Mouse (Mus musculus) CD4-positive, CD25-positive, alpha-beta regulatory T cell, adult 2 months (primary cell): Measurements from ENCODE around the gene Sdk1.
"Not testable (repeated sequence)": the region's sequence is repeated elsewhere in the genome, so short reads cannot be mapped to it uniquely, and the experiment has no call there.

ENCODE experiments used
- DNase-seq: peaks from one replicate; pipeline ENCODE4 v3.0.0-alpha.2; 2012; ENCODE audit warnings: low read depth, low spot score

The Sdk1 gene

GRCm38 (mm10) chr5:141633271-141633670 is 392.0 kb downstream of the Sdk1 start:
- DNase-seq: no peak

GRCm38 (mm10) chr5:141636406-141636805 is 395.1 kb downstream of the Sdk1 start:
- no peak for DNase-seq

DNA sequence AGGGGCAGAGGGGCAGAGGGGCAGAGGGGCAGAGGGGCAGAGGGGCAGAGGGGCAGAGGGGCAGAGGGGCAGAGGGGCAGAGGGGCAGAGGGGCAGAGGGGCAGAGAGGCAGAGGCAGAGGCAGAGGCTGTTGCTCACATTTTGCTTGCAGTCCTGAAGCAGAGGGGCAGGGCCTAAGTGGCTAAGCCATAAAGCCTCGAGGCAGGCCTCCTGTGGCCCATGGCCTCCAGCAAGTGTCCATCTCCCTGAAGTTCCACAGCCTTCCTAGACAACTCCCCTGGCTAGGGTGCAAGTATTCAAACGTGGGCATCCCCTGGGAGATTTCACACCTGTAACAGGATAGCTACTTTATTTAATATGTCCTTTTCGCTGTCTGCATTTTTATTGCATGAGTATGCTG is 395.8 kb downstream of the Sdk1 start:
- DNase-seq: not testable (repeated sequence)

- no peak for DNase-seq
Measured at GRCm38 (mm10) chr5:141645671-141646070, 404.4 kb downstream of the Sdk1 start.

DNA sequence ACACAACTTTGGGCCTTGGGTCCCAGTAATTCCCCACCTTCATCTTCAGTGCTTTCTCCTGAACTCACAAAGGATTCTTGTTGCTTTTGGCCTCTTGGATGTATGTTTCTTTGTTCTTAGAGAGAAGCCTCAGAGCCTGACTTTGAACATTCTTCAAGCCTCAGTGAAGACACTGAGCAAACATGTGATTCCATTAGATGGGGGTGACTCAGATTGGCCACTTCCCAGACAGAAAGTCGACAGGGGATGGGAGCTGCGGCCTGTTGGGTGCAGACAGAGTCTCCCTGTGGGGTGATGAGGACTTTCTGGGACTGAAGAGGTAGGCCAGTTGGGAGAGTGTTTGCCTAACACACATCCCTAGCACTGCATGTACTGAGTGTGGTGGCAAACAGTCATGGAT is 405.3 kb downstream of the Sdk1 start:
- DNase-seq: no peak

- DNase-seq: no peak
Measured at GRCm38 (mm10) chr5:141649831-141650375, 408.6 kb downstream of the Sdk1 start.

DNA sequence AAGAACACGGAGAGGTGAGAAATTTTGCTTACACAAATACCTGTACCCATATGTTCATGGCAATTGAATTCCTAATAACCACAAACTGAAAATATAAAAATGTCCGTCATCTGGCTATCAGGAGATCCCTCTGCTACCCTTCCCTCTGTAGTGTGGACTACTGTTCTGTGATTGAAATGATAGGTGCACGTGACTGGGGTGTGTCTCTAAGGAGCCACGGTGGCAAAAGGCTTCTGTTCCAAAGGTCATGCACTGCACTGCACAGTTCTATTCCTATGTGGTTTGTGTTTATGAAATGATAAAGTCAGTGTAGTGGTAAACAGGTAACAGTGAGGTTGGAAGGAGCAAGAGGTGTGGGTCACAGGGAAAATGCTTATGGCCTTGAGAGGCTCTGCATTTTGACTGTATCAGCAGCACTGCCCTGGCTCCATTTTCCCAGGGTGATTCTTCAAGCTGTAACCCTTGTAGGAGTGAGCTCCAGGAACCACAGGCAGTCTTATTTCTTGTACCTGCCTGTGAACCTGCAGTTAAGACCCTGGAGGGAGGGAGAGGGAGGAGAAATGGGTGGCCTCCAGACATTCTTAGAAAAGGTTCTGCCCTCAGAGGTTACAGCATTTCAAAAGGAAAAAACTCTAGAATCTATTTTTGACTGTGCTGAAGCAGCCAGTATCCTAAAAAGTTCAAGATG is 410.5 kb downstream of the Sdk1 start:
- DNase-seq: no peak

DNA sequence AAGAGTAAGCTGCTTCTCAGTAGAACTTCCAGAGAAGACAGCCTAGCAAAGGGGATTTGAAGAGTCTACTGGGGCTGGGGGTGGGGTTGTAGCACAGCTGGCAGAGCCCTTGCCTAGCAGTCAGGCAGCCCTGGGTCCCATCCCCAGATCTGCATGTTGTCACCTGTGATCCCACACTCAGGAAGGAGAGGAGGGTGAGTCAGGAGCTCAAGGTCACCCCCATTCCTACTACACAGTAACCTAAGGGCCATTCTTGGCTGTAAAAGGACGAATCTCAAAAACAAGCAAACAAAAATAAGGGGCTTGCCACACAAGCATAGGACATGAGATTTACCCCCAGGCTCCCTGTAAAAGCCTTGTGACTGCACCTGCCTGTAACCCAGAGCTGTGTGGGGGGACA is 435.1 kb downstream of the Sdk1 start:
- no peak for DNase-seq

- no peak for DNase-seq
Measured at GRCm38 (mm10) chr5:141677034-141677433, 435.7 kb downstream of the Sdk1 start.

DNA sequence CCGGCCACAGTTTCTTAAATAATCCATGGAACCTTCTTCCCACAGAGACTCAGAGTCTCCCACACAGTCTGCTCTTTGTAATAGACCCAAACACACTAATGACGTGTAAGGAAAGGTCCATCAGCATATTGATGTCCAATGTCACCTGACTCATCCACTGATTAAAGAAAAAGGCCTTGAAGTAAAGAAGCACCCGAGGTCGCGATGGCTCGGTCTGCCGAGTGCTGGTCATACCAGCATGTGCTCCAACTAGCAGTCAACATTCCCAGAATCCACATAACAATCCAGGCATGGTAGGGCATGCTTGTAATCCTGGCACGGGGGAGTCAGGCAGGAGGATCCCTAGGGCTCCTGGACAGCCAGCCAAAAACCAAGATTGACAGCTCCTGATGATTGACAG is 436.6 kb downstream of the Sdk1 start:
- no peak for DNase-seq

DNA sequence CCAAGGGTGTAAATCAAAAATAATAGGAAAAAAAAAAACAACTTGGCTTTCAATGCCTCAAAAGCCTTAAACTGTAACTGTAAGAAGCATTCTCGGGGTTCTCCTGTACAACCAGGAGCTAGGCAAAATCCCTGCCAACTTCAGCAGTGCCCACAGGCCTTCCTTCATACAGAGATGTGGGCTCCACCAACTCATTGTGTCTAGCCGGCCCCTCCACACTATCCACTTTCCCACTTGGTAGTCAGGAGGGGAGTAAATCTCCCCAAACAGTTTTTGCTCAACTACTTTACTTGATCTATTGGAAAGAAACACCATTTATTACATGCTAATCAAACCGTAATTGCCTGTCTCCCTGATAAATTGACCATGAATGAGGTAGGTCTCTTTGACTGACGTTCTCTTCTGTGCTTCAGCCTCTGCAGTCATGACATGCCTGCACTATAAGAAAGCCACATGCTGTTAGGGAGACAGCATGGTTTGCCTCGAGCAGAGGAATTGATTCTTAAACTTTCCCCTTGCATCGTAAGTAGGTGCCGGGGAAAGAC is 445.7 kb downstream of the Sdk1 start:
- DNase-seq: no peak

GRCm38 (mm10) chr5:141689442-141690105 is 448.3 kb downstream of the Sdk1 start:
- DNase-seq: no peak

DNA sequence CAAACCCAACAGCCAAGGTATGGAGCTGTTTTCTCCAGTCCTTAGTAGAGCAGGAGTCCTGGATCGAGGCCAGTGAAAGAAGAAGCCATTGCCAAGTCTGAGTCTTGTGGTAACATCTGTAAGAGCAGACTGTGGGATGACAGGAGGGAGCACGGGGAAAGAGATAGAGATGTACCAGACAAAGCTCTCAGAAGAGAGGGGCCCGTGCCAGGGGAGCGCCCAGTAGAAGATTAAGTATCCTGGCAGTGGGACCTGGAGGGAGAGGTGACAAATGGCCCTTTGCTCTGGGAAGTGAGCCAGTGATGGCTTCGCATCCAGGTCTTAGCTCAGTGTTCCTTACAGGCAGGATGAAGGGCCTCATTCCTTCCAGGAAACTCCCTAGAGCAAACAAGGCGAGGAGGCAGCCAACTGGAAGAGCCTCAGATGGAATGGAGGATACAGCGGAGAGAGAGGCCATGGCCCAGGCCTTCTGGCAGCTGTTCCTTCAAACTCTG is 450.2 kb downstream of the Sdk1 start:
- no peak for DNase-seq

GRCm38 (mm10) chr5:141693716-141694115 is 452.4 kb downstream of the Sdk1 start:
- no peak for DNase-seq

DNA sequence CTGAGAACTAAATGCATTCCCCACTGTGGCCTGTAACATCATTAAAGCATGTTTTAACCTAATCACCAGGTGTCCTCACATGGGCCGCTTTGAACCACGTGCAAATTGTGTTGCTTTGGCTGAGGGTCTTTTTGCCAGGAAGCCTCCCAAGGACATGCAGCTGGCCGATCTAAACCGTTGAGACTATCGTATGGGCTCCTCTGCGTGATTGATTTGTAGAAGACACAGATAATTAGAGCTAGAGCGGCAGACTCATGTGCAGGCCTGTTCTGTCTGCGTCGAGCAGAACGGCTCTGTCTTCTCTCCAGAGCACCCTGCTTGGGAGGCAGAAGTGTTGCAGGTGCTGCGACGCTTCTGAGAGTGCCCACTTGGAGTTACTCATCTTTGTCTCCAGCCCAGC is 453.6 kb downstream of the Sdk1 start:
- no peak for DNase-seq

- DNase-seq: no peak
Measured at GRCm38 (mm10) chr5:141698406-141698805, 457.1 kb downstream of the Sdk1 start.

- no peak for DNase-seq
Measured at GRCm38 (mm10) chr5:141720751-141721150, 479.5 kb downstream of the Sdk1 start.

- DNase-seq: no peak
Measured at GRCm38 (mm10) chr5:141727968-141728367, 486.7 kb downstream of the Sdk1 start.

GRCm38 (mm10) chr5:141730006-141730405 is 488.7 kb downstream of the Sdk1 start:
- no peak for DNase-seq

DNA sequence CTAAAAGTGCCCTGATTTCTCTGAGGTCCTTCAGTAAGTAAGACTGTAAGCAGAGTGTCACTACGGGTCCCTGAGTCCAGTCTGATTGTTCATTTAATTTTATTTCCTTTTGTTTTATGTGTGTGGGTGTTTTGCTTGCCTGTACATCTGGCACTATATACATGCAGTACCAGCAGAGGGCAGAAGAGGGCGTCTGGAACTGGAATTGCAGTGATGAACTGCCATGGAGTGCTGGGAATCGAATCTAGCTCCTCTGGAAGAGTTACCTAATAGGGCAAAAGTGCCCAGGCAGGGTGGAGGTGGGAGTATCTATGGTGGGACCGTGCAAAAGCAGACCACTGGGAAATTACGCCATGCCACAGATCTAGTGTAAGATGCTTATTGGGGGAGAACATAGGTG is 497.4 kb downstream of the Sdk1 start:
- peak; percentile 9 for DNase-seq

DNA sequence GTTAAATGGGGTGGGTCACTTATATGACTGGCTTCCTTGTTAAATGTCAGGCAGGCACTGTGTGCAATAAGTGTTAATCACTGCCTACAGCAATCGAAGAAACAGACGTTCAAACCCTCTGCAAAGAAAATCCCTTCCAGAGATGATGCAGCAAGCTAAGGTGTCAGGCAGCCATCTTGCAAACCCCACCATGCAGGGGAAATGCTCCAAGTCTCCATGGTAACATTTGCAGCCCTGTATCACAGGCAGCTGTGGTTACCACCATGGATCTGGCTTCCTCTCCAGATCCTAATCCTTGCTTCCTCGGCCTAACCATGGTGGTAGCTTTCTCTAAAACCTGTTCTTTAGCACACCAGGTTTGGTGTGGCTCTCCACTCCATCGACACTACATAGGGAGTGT is 507.5 kb downstream of the Sdk1 start:
- DNase-seq: no peak

- no peak for DNase-seq
Measured at GRCm38 (mm10) chr5:141754278-141754677, 513.0 kb downstream of the Sdk1 start.

GRCm38 (mm10) chr5:141758885-141759284 is 517.6 kb downstream of the Sdk1 start:
- DNase-seq: no peak
